7 mouse cellular contexts compared by ENCODE assay signal in genomic region chr4:135203279-135203678, GRCm38 (mm10).
DNase-seq lines count a peak whose midpoint lies in the region; ATAC-seq lines count a peak whose summit lies in the region.

No protein-coding gene starts in this region.

- peaks cover 25% of the 10 kb centered on the region for H3K4me1 ChIP-seq in embryonic facial prominence, embryonic 13.5 days
- peaks cover 2% of the 10 kb centered on the region; the same call in 1 of the 2 replicates for H3K4me1 ChIP-seq in hindbrain, embryonic 11.5 days (replicated peaks; ENCODE audit: control insufficient read depth, insufficient read depth, low read length)
- peaks cover 35% of the 10 kb centered on the region for H3K4me1 ChIP-seq in liver, embryonic 15.5 days (replicated peaks)

- H3K9me3 ChIP-seq in embryonic facial prominence, embryonic 13.5 days = no peaks in the 10 kb centered on the region; the same call in 1 of the 2 replicates
- no peaks in the 10 kb centered on the region for H3K9me3 ChIP-seq in hindbrain, embryonic 11.5 days (ENCODE audit: control insufficient read depth, low read length)
- no peaks in the 10 kb centered on the region for H3K9me3 ChIP-seq in liver, embryonic 15.5 days (replicated peaks)

- H3K36me3 ChIP-seq in embryonic facial prominence, embryonic 13.5 days = no peaks in the 10 kb centered on the region
- no peaks in the 10 kb centered on the region for H3K36me3 ChIP-seq in hindbrain, embryonic 11.5 days (ENCODE audit: control insufficient read depth, insufficient read depth, low read length)
- H3K36me3 ChIP-seq in liver, embryonic 15.5 days (replicated peaks) = no peaks in the 10 kb centered on the region

- DNase-seq in T-cell, adult 2 months (ENCODE audit: low spot score) = peak; percentile 77
- peak; percentile 18 for DNase-seq in hindbrain, embryonic 11.5 days (ENCODE audit: low spot score)
- DNase-seq in naive thymus-derived CD4-positive, alpha-beta T cell, adult 2 months (ENCODE audit: low read depth) = peak; percentile 86
- peak; percentile 42 for DNase-seq in yolk sac, embryonic 10.5 days (ENCODE audit: low spot score)
- DNase-seq in right cerebral cortex, postnatal 10 days (ENCODE audit: low spot score in 2 of 2) = no peak

- 7% methylated on average over 14 of the region's 14 CpGs for WGBS in embryonic facial prominence, embryonic 13.5 days
- WGBS in hindbrain, embryonic 11.5 days = 15% methylated on average over 14 of the region's 14 CpGs
- WGBS in liver, embryonic 15.5 days (ENCODE audit: insufficient replicate concordance) = 1% methylated on average over 14 of the region's 14 CpGs

- H3K4me3 ChIP-seq in embryonic facial prominence, embryonic 13.5 days = peak overlapping the region; percentile 23
- peak overlapping the region; percentile 14 for H3K4me3 ChIP-seq in hindbrain, embryonic 11.5 days (ENCODE audit: low read depth, low read length)
- H3K4me3 ChIP-seq in liver, embryonic 15.5 days (replicated peaks) = peak overlapping the region; percentile 45

- peak overlapping the region; percentile 55 for H3K4me2 ChIP-seq in embryonic facial prominence, embryonic 13.5 days
- peak overlapping the region; percentile 19 for H3K4me2 ChIP-seq in hindbrain, embryonic 11.5 days (replicated peaks; ENCODE audit: low read depth, low read length)
- H3K4me2 ChIP-seq in liver, embryonic 15.5 days = peak overlapping the region; percentile 64

- H3K27me3 ChIP-seq in embryonic facial prominence, embryonic 13.5 days = peaks cover 44% of the 10 kb centered on the region
- H3K27me3 ChIP-seq in hindbrain, embryonic 11.5 days (ENCODE audit: control insufficient read depth, insufficient read depth, low read length) = peaks cover 25% of the 10 kb centered on the region
- peaks cover 24% of the 10 kb centered on the region for H3K27me3 ChIP-seq in liver, embryonic 15.5 days

- no peak overlapping the region for H3K27ac ChIP-seq in embryonic facial prominence, embryonic 13.5 days
- no peak overlapping the region for H3K27ac ChIP-seq in hindbrain, embryonic 11.5 days (ENCODE audit: low read depth, low read length)
- H3K27ac ChIP-seq in liver, embryonic 15.5 days (replicated peaks) = peak overlapping the region; percentile 10; the same call in 1 of the 2 replicates

- no peak for ATAC-seq in embryonic facial prominence, embryonic 13.5 days (ENCODE audit: insufficient number of reproducible peaks, insufficient read depth, low FRiP score, low TSS enrichment, low read depth)
- ATAC-seq in hindbrain, embryonic 11.5 days (ENCODE audit: low FRiP score) = no peak
- ATAC-seq in liver, embryonic 15.5 days (ENCODE audit: insufficient read depth) = no peak

- H3K9ac ChIP-seq in embryonic facial prominence, embryonic 13.5 days = peak overlapping the region; percentile 40; the same call in 1 of the 2 replicates
- no peak overlapping the region for H3K9ac ChIP-seq in hindbrain, embryonic 11.5 days (ENCODE audit: low read depth, low read length)
- H3K9ac ChIP-seq in liver, embryonic 15.5 days = no peak overlapping the region

Comparison
In these comparisons a context has a peak if more than half of its experiments do, and no peak if none do; other contexts are left out.
1. DNase-seq: peak in T-cell, adult 2 months (single experiment), hindbrain, embryonic 11.5 days (single experiment), naive thymus-derived CD4-positive, alpha-beta T cell, adult 2 months (single experiment) and yolk sac, embryonic 10.5 days (single experiment); none in right cerebral cortex, postnatal 10 days (0 of 2).
2. Peak in every context shown above with its lines, with median percentiles within 50 percentile points of each other: H3K4me2 ChIP-seq and H3K4me3 ChIP-seq.